Mouse (Mus musculus) forebrain, embryonic 16.5 days (tissue): ENCODE data around the gene Galnt15. TPM values are rescaled to one million over a fixed set of nuclear protein-coding genes. Genes with fewer than 3 reads are reported as not detected.
A peak's percentile ranks its signal among the peaks of the same experiment; 100 is the strongest.

Experiments
- ATAC-seq: fragments of 200-750 bp; cut with Nextera tagmentation; 2 replicates; pipeline ENCODE4 v1.8.0; 2017; ENCODE audit warnings: mild to moderate bottlenecking, moderate library complexity
- H3K27ac ChIP-seq: fragments of 300-500 bp; sonication (generic); 2 replicates; pipeline ENCODE4 v1.5.1; 2014; ENCODE audit warnings: low read length, control low read depth
- H3K27me3 ChIP-seq: fragments of 300-500 bp; sonication (generic); replicated peaks from 2 replicates; pipeline ENCODE4 v1.6.1; 2014; ENCODE audit warnings: low read length; ENCODE audit not compliant: control insufficient read depth, insufficient read depth
- H3K36me3 ChIP-seq: fragments of 300-500 bp; sonication (generic); 2 replicates; pipeline ENCODE4 v1.6.1; 2014; ENCODE audit not compliant: control insufficient read depth, insufficient read depth
- H3K4me1 ChIP-seq: fragments of 300-500 bp; sonication (generic); replicated peaks from 2 replicates; pipeline ENCODE4 v1.6.1; 2014; ENCODE audit warnings: low read length; ENCODE audit not compliant: control insufficient read depth, insufficient read depth
- H3K4me2 ChIP-seq: fragments of 300-500 bp; sonication (generic); 2 replicates; pipeline ENCODE4 v1.6.1; 2014; ENCODE audit warnings: mild to moderate bottlenecking, low read length, control low read depth
- H3K4me3 ChIP-seq: fragments of 300-500 bp; sonication (generic); replicated peaks from 2 replicates; pipeline ENCODE4 v1.5.1; 2014; ENCODE audit warnings: mild to moderate bottlenecking, low read length, control low read depth
- H3K9ac ChIP-seq: fragments of 300-500 bp; sonication (generic); replicated peaks from 2 replicates; pipeline ENCODE4 v1.6.1; 2014; ENCODE audit warnings: low read depth, low read length, control low read depth
- H3K9me3 ChIP-seq: fragments of 300-500 bp; sonication (generic); 2 replicates; pipeline ENCODE4 v1.6.1; 2016; ENCODE audit warnings: low read length; ENCODE audit not compliant: control insufficient read depth
- WGBS: fragments of 180-500 bp; shearing (Covaris S2); extraction: QIAGEN DNeasy Blood & Tissue Kit; methylation state at CpG from one replicate; pipeline ENCODE4 v1.1.7; 2014; 5-methylcytosine and 5-hydroxymethylcytosine counted together
- polyA plus RNA-seq: library from polyadenylated mRNA; unstranded; fragments of >200 nt; fragmentation: Nextera tagmentation; extraction: Ambion mirVana; gene quantifications from 2 replicates; pipeline ENCODE4 v1.2.1, GENCODE M21; 2015

The Galnt15 gene
- polyA plus RNA-seq, 1 experiment from 2014 or later: 0.33 TPM

GRCm38 (mm10) chr14:32053895-32054294 is 25.1 kb downstream of the Galnt15 start:
- H3K4me2 ChIP-seq: no peak overlapping the region
- no peaks in the 10 kb centered on the region for H3K27me3 ChIP-seq
- no peak for ATAC-seq
- H3K9me3 ChIP-seq: no peaks in the 10 kb centered on the region
- no peaks in the 10 kb centered on the region for H3K4me1 ChIP-seq
- H3K4me3 ChIP-seq: no peak overlapping the region
- H3K27ac ChIP-seq: no peak overlapping the region
- no peak overlapping the region for H3K9ac ChIP-seq
- 83% methylated on average over 5 of the region's 5 CpGs for WGBS
- H3K36me3 ChIP-seq: no peaks in the 10 kb centered on the region

GRCm38 (mm10) chr14:32054788-32055187 is 26.0 kb downstream of the Galnt15 start:
- no peaks in the 10 kb centered on the region for H3K9me3 ChIP-seq
- no peaks in the 10 kb centered on the region for H3K36me3 ChIP-seq
- H3K4me3 ChIP-seq: no peak overlapping the region
- H3K4me2 ChIP-seq: no peak overlapping the region
- no peaks in the 10 kb centered on the region for H3K4me1 ChIP-seq
- H3K27me3 ChIP-seq: no peaks in the 10 kb centered on the region
- H3K9ac ChIP-seq: no peak overlapping the region
- H3K27ac ChIP-seq: no peak overlapping the region
- WGBS: 47% methylated on average over 10 of the region's 10 CpGs
- no peak for ATAC-seq

- H3K27ac ChIP-seq: no peak overlapping the region
- H3K4me3 ChIP-seq: no peak overlapping the region
- 84% methylated on average over 8 of the region's 8 CpGs for WGBS
- H3K4me1 ChIP-seq: no peaks in the 10 kb centered on the region
- no peak overlapping the region for H3K9ac ChIP-seq
- no peaks in the 10 kb centered on the region for H3K27me3 ChIP-seq
- no peak overlapping the region for H3K4me2 ChIP-seq
- no peaks in the 10 kb centered on the region for H3K36me3 ChIP-seq
- no peak for ATAC-seq
- H3K9me3 ChIP-seq: no peaks in the 10 kb centered on the region
Measured at GRCm38 (mm10) chr14:32055781-32056180, 27.0 kb downstream of the Galnt15 start.

GRCm38 (mm10) chr14:32056675-32057074 is 27.9 kb downstream of the Galnt15 start:
- Histone ChIP-seq H3K4me3 (no peak overlapping the region), H3K9ac (no peak overlapping the region), H3K9me3 (no peaks in the 10 kb centered on the region), H3K27me3 (no peaks in the 10 kb centered on the region), H3K36me3 (no peaks in the 10 kb centered on the region), H3K27ac (no peak overlapping the region), H3K4me2 (no peak overlapping the region), H3K4me1 (no peaks in the 10 kb centered on the region)
- WGBS: 98% methylated on average over 2 of the region's 2 CpGs
- ATAC-seq: no peak

- Histone ChIP-seq H3K27me3 (no peaks in the 10 kb centered on the region), H3K27ac (no peak overlapping the region), H3K9ac (no peak overlapping the region), H3K9me3 (no peaks in the 10 kb centered on the region), H3K4me3 (no peak overlapping the region), H3K4me1 (no peaks in the 10 kb centered on the region), H3K4me2 (no peak overlapping the region), H3K36me3 (no peaks in the 10 kb centered on the region)
- no peak for ATAC-seq
- 84% methylated on average over 4 of the region's 4 CpGs for WGBS
Measured at GRCm38 (mm10) chr14:32057664-32058063, 28.9 kb downstream of the Galnt15 start.

GRCm38 (mm10) chr14:32061398-32061797 is 32.6 kb downstream of the Galnt15 start:
- Histone ChIP-seq H3K27ac (no peak overlapping the region), H3K4me1 (no peaks in the 10 kb centered on the region), H3K4me3 (no peak overlapping the region), H3K27me3 (no peaks in the 10 kb centered on the region), H3K9ac (no peak overlapping the region), H3K9me3 (peaks cover 5% of the 10 kb centered on the region; the same call in 1 of the 2 replicates), H3K36me3 (no peaks in the 10 kb centered on the region), H3K4me2 (no peak overlapping the region)
- no peak for ATAC-seq
- 89% methylated on average over 4 of the region's 4 CpGs for WGBS

GRCm38 (mm10) chr14:32072807-32073206 is 44.0 kb downstream of the Galnt15 start:
- no peak overlapping the region for H3K4me2 ChIP-seq
- H3K4me1 ChIP-seq: no peaks in the 10 kb centered on the region
- no peaks in the 10 kb centered on the region for H3K9me3 ChIP-seq
- no peak overlapping the region for H3K4me3 ChIP-seq
- no peak overlapping the region for H3K27ac ChIP-seq
- ATAC-seq: no peak
- H3K27me3 ChIP-seq: no peaks in the 10 kb centered on the region
- no peak overlapping the region for H3K9ac ChIP-seq
- H3K36me3 ChIP-seq: no peaks in the 10 kb centered on the region

- no peaks in the 10 kb centered on the region for H3K27me3 ChIP-seq
- H3K36me3 ChIP-seq: no peaks in the 10 kb centered on the region
- H3K27ac ChIP-seq: no peak overlapping the region
- WGBS: 68% methylated on average over 8 of the region's 8 CpGs
- H3K4me1 ChIP-seq: no peaks in the 10 kb centered on the region
- no peak overlapping the region for H3K4me3 ChIP-seq
- H3K9me3 ChIP-seq: no peaks in the 10 kb centered on the region
- ATAC-seq: no peak
- H3K9ac ChIP-seq: no peak overlapping the region
- H3K4me2 ChIP-seq: no peak overlapping the region
Measured at GRCm38 (mm10) chr14:32073211-32073685, 44.5 kb downstream of the Galnt15 start.

- ATAC-seq: no peak
- Histone ChIP-seq H3K4me3 (no peak overlapping the region), H3K9ac (no peak overlapping the region), H3K27me3 (no peaks in the 10 kb centered on the region), H3K9me3 (no peaks in the 10 kb centered on the region), H3K4me1 (no peaks in the 10 kb centered on the region), H3K4me2 (no peak overlapping the region), H3K36me3 (no peaks in the 10 kb centered on the region), H3K27ac (no peak overlapping the region)
- 83% methylated on average over 7 of the region's 7 CpGs for WGBS
Measured at GRCm38 (mm10) chr14:32073901-32074300, 45.1 kb downstream of the Galnt15 start.

- Histone ChIP-seq H3K27me3 (no peaks in the 10 kb centered on the region), H3K9me3 (no peaks in the 10 kb centered on the region), H3K9ac (no peak overlapping the region), H3K27ac (no peak overlapping the region), H3K4me3 (no peak overlapping the region), H3K4me2 (no peak overlapping the region), H3K4me1 (no peaks in the 10 kb centered on the region), H3K36me3 (peaks cover 10% of the 10 kb centered on the region; the same call in 1 of the 2 replicates)
- peak; percentile 45; the same call in 1 of the 2 replicates for ATAC-seq
- whole genome bisulfite sequencing: 53% methylated on average over 8 of the region's 8 CpGs
Measured at GRCm38 (mm10) chr14:32076896-32077575, 48.2 kb downstream of the Galnt15 start.
